Mouse (Mus musculus): ENCODE measurements around the gene 4930558K02Rik.

DNA sequence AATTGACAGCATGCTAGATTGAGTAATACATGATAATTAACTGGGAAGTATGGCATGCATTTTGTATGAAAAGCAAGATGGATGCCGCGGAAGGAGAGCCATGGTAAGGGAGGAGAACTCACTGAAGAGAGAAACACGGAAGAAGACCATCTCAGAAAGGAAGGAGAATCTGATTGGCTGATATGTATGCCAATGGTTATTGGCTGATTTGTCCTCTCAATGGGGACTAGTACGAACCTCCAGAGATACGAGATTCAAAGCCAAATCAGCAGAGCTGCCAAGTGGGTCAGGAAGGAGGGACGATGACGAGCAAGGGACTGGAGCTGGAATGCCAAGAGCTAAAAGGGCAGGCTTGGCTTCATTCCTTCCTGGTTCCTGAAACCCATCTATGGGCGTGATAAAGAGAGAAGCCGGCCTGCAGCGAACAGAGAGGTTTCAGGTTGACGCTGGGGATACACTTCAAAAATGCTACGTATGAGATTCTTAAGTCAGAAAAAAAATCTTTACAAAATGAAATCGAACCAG is 54.1 kb downstream of the 4930558K02Rik start:
- TF ChIP-seq CTCF (IDR thresholded peaks at IDR 0.05; ENCODE audit: extremely low read depth, insufficient read depth, low read length) (no peak), POLR2A (IDR thresholded peaks at IDR 0.05; ENCODE audit: extremely low read depth, insufficient read depth, low read length) (no peak)
